Mouse (Mus musculus) bone marrow macrophage, adult 2 months (primary cell): ENCODE results near the gene Trit1.

Experiments used
- CTCF ChIP-seq: IDR thresholded peaks from 2 replicates; pipeline ENCODE4 v1.5.1; 2012; ENCODE audit warnings: low read depth, mild to moderate bottlenecking, low read length, moderate library complexity
- POLR2A ChIP-seq: IDR thresholded peaks from 2 replicates; pipeline ENCODE4 v1.6.1; 2012; ENCODE audit warnings: mild to moderate bottlenecking, low read depth, low read length, borderline replicate concordance

GRCm38 (mm10) chr4:123041131-123041530 is 24.7 kb downstream of the Trit1 start:
- TF ChIP-seq CTCF (no peak), POLR2A (no peak)
